Mouse (Mus musculus): Measurements from ENCODE around the gene Ppp1r36. TPM values are rescaled to one million over a fixed set of nuclear protein-coding genes. Genes with fewer than 3 reads are reported as not detected.
A peak's percentile ranks its signal among the peaks of the same experiment; 100 is the strongest.
"Not testable (repeated sequence)": the region's sequence is repeated elsewhere in the genome, so short reads cannot be mapped to it uniquely, and the experiment has no call there.

The Ppp1r36 gene
- polyA plus RNA-seq, 1 experiment from 2014 or later, result 1.6 TPM

- Histone ChIP-seq H3K9me3 (no peaks in the 10 kb centered on the region), H3K4me1 (replicated peaks) (peaks cover 3% of the 10 kb centered on the region), H3K27me3 (peaks cover 2% of the 10 kb centered on the region; the same call in 1 of the 2 replicates), H3K36me3 (no peaks in the 10 kb centered on the region), H3K4me2 (no peak overlapping the region), H3K9ac (no peak overlapping the region), H3K27ac (replicated peaks) (no peak overlapping the region), H3K4me3 (no peak overlapping the region)
- 51% methylated on average over 5 of the region's 5 CpGs for WGBS
- no peak for ATAC-seq (ENCODE audit: low FRiP score, low read depth)
These were observed 13.6 kb downstream of the Ppp1r36 start for GRCm38 (mm10) chr12:76430879-76431406.

GRCm38 (mm10) chr12:76431431-76431830, 14.1 kb downstream of the Ppp1r36 start:
- Histone ChIP-seq H3K4me3 (no peak overlapping the region), H3K9me3 (no peaks in the 10 kb centered on the region), H3K27me3 (peaks cover 2% of the 10 kb centered on the region; the same call in 1 of the 2 replicates), H3K4me1 (replicated peaks) (peaks cover 3% of the 10 kb centered on the region), H3K27ac (replicated peaks) (no peak overlapping the region), H3K9ac (no peak overlapping the region), H3K4me2 (no peak overlapping the region), H3K36me3 (no peaks in the 10 kb centered on the region)
- WGBS, result 89% methylated on average over 6 of the region's 6 CpGs
- ATAC-seq (ENCODE audit: low FRiP score, low read depth), result no peak

- Histone ChIP-seq H3K27me3 (peaks cover 2% of the 10 kb centered on the region; the same call in 1 of the 2 replicates), H3K9ac (no peak overlapping the region), H3K4me1 (replicated peaks) (peaks cover 3% of the 10 kb centered on the region), H3K9me3 (no peaks in the 10 kb centered on the region), H3K27ac (replicated peaks) (no peak overlapping the region), H3K4me3 (no peak overlapping the region), H3K4me2 (no peak overlapping the region), H3K36me3 (no peaks in the 10 kb centered on the region)
- no peak for ATAC-seq (ENCODE audit: low FRiP score, low read depth)
- WGBS, result 42% methylated on average over 7 of the region's 7 CpGs
These were observed 16.8 kb downstream of the Ppp1r36 start for GRCm38 (mm10) chr12:76434111-76434510.

GRCm38 (mm10) chr12:76435084-76435483, 17.7 kb downstream of the Ppp1r36 start:
- Histone ChIP-seq H3K4me3 (peak overlapping the region; percentile 24; the same call in 1 of the 2 replicates), H3K27me3 (peaks cover 2% of the 10 kb centered on the region; the same call in 1 of the 2 replicates), H3K36me3 (no peaks in the 10 kb centered on the region), H3K9ac (0 out of 2 replicates have a peak overlapping the region, but pooled peaks have one; percentile 22), H3K4me1 (replicated peaks) (peaks cover 3% of the 10 kb centered on the region), H3K9me3 (no peaks in the 10 kb centered on the region), H3K27ac (replicated peaks) (no peak overlapping the region), H3K4me2 (peak overlapping the region; percentile 51)
- 0 out of 2 replicates have a peak, but pooled peaks have one; percentile 45 for ATAC-seq (ENCODE audit: low FRiP score, low read depth)
- WGBS, result 3% methylated on average over 17 of the region's 17 CpGs

- H3K27me3 ChIP-seq, result peaks cover 2% of the 10 kb centered on the region; the same call in 1 of the 2 replicates
- no peak overlapping the region for H3K4me3 ChIP-seq
- peak overlapping the region; percentile 51 for H3K4me2 ChIP-seq
- H3K27ac ChIP-seq (replicated peaks), result no peak overlapping the region
- WGBS, result 44% methylated on average over 8 of the region's 8 CpGs
- no peak overlapping the region for H3K9ac ChIP-seq
- no peaks in the 10 kb centered on the region for H3K9me3 ChIP-seq
- peaks cover 3% of the 10 kb centered on the region for H3K4me1 ChIP-seq (replicated peaks)
- no peaks in the 10 kb centered on the region for H3K36me3 ChIP-seq
- no peak for ATAC-seq (ENCODE audit: low FRiP score, low read depth)
These were observed 18.2 kb downstream of the Ppp1r36 start for GRCm38 (mm10) chr12:76435549-76435948.

- H3K9me3 ChIP-seq; H3K4me2 ChIP-seq; ATAC-seq (ENCODE audit: low FRiP score, low read depth); H3K9ac ChIP-seq; H3K4me1 ChIP-seq (replicated peaks); H3K27me3 ChIP-seq; H3K27ac ChIP-seq (replicated peaks); H3K36me3 ChIP-seq; H3K4me3 ChIP-seq: not testable (repeated sequence)
- WGBS, result 71% methylated on average over 6 of the region's 6 CpGs
These were observed 26.1 kb downstream of the Ppp1r36 start for GRCm38 (mm10) chr12:76443488-76443887.

- ATAC-seq (ENCODE audit: low FRiP score, low read depth), result no peak
- H3K4me2 ChIP-seq, result no peak overlapping the region
- 68% methylated on average over 10 of the region's 10 CpGs for WGBS
These were observed 27.0 kb downstream of the Ppp1r36 start for GRCm38 (mm10) chr12:76444359-76444772.

GRCm38 (mm10) chr12:76444862-76445261, 27.5 kb downstream of the Ppp1r36 start:
- 81% methylated on average over 6 of the region's 6 CpGs for WGBS
- Histone ChIP-seq H3K9ac (no peak overlapping the region), H3K9me3 (no peaks in the 10 kb centered on the region), H3K4me1 (replicated peaks) (no peaks in the 10 kb centered on the region), H3K4me3 (no peak overlapping the region), H3K27me3 (no peaks in the 10 kb centered on the region), H3K4me2 (no peak overlapping the region), H3K27ac (replicated peaks) (no peak overlapping the region), H3K36me3 (no peaks in the 10 kb centered on the region)
- no peak for ATAC-seq (ENCODE audit: low FRiP score, low read depth)

More at GRCm38 (mm10) chr12:76444359-76444772, 27.0 kb downstream of the Ppp1r36 start:
- H3K27ac ChIP-seq (replicated peaks), result no peak overlapping the region
- H3K36me3 ChIP-seq, result no peaks in the 10 kb centered on the region
- no peak overlapping the region for H3K9ac ChIP-seq
- H3K27me3 ChIP-seq, result no peaks in the 10 kb centered on the region
- no peaks in the 10 kb centered on the region for H3K9me3 ChIP-seq
- H3K4me3 ChIP-seq, result no peak overlapping the region
- no peaks in the 10 kb centered on the region for H3K4me1 ChIP-seq (replicated peaks)

GRCm38 (mm10) chr12:76446201-76446600, 28.9 kb downstream of the Ppp1r36 start:
- WGBS, result 79% methylated on average over 11 of the region's 11 CpGs
- H3K4me3 ChIP-seq, result no peak overlapping the region
- no peak for ATAC-seq (ENCODE audit: low FRiP score, low read depth)
- H3K9me3 ChIP-seq, result no peaks in the 10 kb centered on the region
- H3K36me3 ChIP-seq, result no peaks in the 10 kb centered on the region
- H3K4me1 ChIP-seq (replicated peaks), result no peaks in the 10 kb centered on the region
- H3K9ac ChIP-seq, result no peak overlapping the region
- H3K27ac ChIP-seq (replicated peaks), result no peak overlapping the region
- H3K27me3 ChIP-seq, result no peaks in the 10 kb centered on the region
- H3K4me2 ChIP-seq, result no peak overlapping the region

GRCm38 (mm10) chr12:76448127-76448526, 30.8 kb downstream of the Ppp1r36 start:
- no peak for ATAC-seq (ENCODE audit: low FRiP score, low read depth)
- WGBS, result 86% methylated on average over 6 of the region's 6 CpGs

GRCm38 (mm10) chr12:76452203-76452602, 34.9 kb downstream of the Ppp1r36 start:
- H3K9ac ChIP-seq, result no peak overlapping the region
- WGBS, result 55% methylated on average over 2 of the region's 2 CpGs
- no peaks in the 10 kb centered on the region for H3K27me3 ChIP-seq
- H3K36me3 ChIP-seq, result no peaks in the 10 kb centered on the region
- ATAC-seq (ENCODE audit: low FRiP score, low read depth), result no peak
- H3K27ac ChIP-seq (replicated peaks), result no peak overlapping the region
- H3K4me1 ChIP-seq (replicated peaks), result no peaks in the 10 kb centered on the region
- H3K4me3 ChIP-seq, result no peak overlapping the region
- no peak overlapping the region for H3K4me2 ChIP-seq
- no peaks in the 10 kb centered on the region for H3K9me3 ChIP-seq

More at GRCm38 (mm10) chr12:76448127-76448526, 30.8 kb downstream of the Ppp1r36 start:
- H3K4me1 ChIP-seq (replicated peaks), result no peaks in the 10 kb centered on the region
- H3K9me3 ChIP-seq, result no peaks in the 10 kb centered on the region
- H3K36me3 ChIP-seq, result no peaks in the 10 kb centered on the region
- H3K4me2 ChIP-seq, result no peak overlapping the region
- no peak overlapping the region for H3K27ac ChIP-seq (replicated peaks)
- no peak overlapping the region for H3K4me3 ChIP-seq
- no peak overlapping the region for H3K9ac ChIP-seq
- no peaks in the 10 kb centered on the region for H3K27me3 ChIP-seq

GRCm38 (mm10) chr12:76458445-76458844, 41.1 kb downstream of the Ppp1r36 start:
- H3K4me3 ChIP-seq; H3K27me3 ChIP-seq; H3K27ac ChIP-seq (replicated peaks); H3K4me1 ChIP-seq (replicated peaks); H3K36me3 ChIP-seq; ATAC-seq (ENCODE audit: low FRiP score, low read depth); H3K9ac ChIP-seq; H3K9me3 ChIP-seq; H3K4me2 ChIP-seq: not testable (repeated sequence)
- 84% methylated on average over 4 of the region's 4 CpGs for WGBS

- no peak overlapping the region for H3K4me3 ChIP-seq
- H3K36me3 ChIP-seq, result no peaks in the 10 kb centered on the region
- no peaks in the 10 kb centered on the region for H3K4me1 ChIP-seq (replicated peaks)
- no peak overlapping the region for H3K4me2 ChIP-seq
- H3K27ac ChIP-seq (replicated peaks), result no peak overlapping the region
- ATAC-seq (ENCODE audit: low FRiP score, low read depth), result no peak
- H3K27me3 ChIP-seq, result no peaks in the 10 kb centered on the region
- H3K9ac ChIP-seq, result no peak overlapping the region
- WGBS, result 66% methylated on average over 4 of the region's 4 CpGs
- no peaks in the 10 kb centered on the region for H3K9me3 ChIP-seq
These were observed 41.7 kb downstream of the Ppp1r36 start for GRCm38 (mm10) chr12:76459032-76459431.

All from hindbrain, embryonic 15.5 days (tissue).